Mouse (Mus musculus) forebrain, postnatal 0 days (tissue): ENCODE results near the gene Fsd1l. TPM values are rescaled to one million over a fixed set of nuclear protein-coding genes. Genes with fewer than 3 reads are reported as not detected.
"Not testable (repeated sequence)": the region's sequence is repeated elsewhere in the genome, so short reads cannot be mapped to it uniquely, and the experiment has no call there.

Source experiments
- ATAC-seq: fragments of 200-750 bp; cut with Nextera tagmentation; 2 replicates; pipeline ENCODE4 v1.8.0; 2017; ENCODE audit warnings: mild to moderate bottlenecking, moderate library complexity
- DNase-seq: peaks from one replicate; pipeline ENCODE4 v3.0.0-alpha.2; 2015
- H3K27ac ChIP-seq: fragments of 300-500 bp; sonication (generic); 2 replicates; pipeline ENCODE4 v1.5.1; 2014; ENCODE audit warnings: low read depth, mild to moderate bottlenecking, antibody characterized with exemption, low read length, moderate library complexity, mixed read lengths
- H3K27me3 ChIP-seq: fragments of 300-500 bp; sonication (generic); 2 replicates; pipeline ENCODE4 v1.6.1; 2014; ENCODE audit warnings: mild to moderate bottlenecking, low read length, mixed read lengths; ENCODE audit not compliant: insufficient read depth
- H3K36me3 ChIP-seq: fragments of 300-500 bp; sonication (generic); 2 replicates; pipeline ENCODE4 v1.6.1; 2014; ENCODE audit warnings: mild to moderate bottlenecking, moderate library complexity; ENCODE audit not compliant: insufficient read depth
- H3K4me1 ChIP-seq: fragments of 300-500 bp; sonication (generic); 2 replicates; pipeline ENCODE4 v1.6.1; 2014; ENCODE audit warnings: antibody characterized with exemption; ENCODE audit not compliant: insufficient read depth
- H3K4me2 ChIP-seq: fragments of 300-500 bp; sonication (generic); 2 replicates; pipeline ENCODE4 v1.6.1; 2014; ENCODE audit warnings: low read depth, mild to moderate bottlenecking, moderate library complexity
- H3K4me3 ChIP-seq: fragments of 300-500 bp; sonication (generic); 2 replicates; pipeline ENCODE4 v1.5.1; 2014; ENCODE audit warnings: low read depth, low read length, mixed read lengths
- H3K9ac ChIP-seq: fragments of 300-500 bp; sonication (generic); 2 replicates; pipeline ENCODE4 v1.6.1; 2014; ENCODE audit warnings: mild to moderate bottlenecking
- H3K9me3 ChIP-seq: fragments of 300-500 bp; sonication (generic); 2 replicates; pipeline ENCODE4 v1.6.1; 2016; ENCODE audit warnings: low read length
- CTCF ChIP-seq: sonication (generic); IDR thresholded peaks from 2 replicates; pipeline ENCODE4 v1.5.1; 2016; ENCODE audit warnings: antibody characterized with exemption, control low read depth, low read depth
- WGBS: fragments of 180-500 bp; shearing (Covaris S2); extraction: QIAGEN DNeasy Blood & Tissue Kit; methylation state at CpG from one replicate; pipeline ENCODE4 v1.1.7; 2014; 5-methylcytosine and 5-hydroxymethylcytosine counted together
- polyA plus RNA-seq: library from polyadenylated mRNA; unstranded; fragments of >200 nt; fragmentation: Nextera tagmentation; extraction: Ambion mirVana; gene quantifications from 2 replicates; pipeline ENCODE4 v1.2.1, GENCODE M21; 2015
- total RNA-seq: library from RNA; depleted of rRNA; stranded (reverse); fragments of >200 nt; gene quantifications from 2 replicates; pipeline ENCODE4 v1.2.3, GENCODE M21; 2014

The Fsd1l gene
- total and polyA plus RNA-seq, 2 experiments from 2014 or later, result 17.9 to 48.8 TPM

DNA sequence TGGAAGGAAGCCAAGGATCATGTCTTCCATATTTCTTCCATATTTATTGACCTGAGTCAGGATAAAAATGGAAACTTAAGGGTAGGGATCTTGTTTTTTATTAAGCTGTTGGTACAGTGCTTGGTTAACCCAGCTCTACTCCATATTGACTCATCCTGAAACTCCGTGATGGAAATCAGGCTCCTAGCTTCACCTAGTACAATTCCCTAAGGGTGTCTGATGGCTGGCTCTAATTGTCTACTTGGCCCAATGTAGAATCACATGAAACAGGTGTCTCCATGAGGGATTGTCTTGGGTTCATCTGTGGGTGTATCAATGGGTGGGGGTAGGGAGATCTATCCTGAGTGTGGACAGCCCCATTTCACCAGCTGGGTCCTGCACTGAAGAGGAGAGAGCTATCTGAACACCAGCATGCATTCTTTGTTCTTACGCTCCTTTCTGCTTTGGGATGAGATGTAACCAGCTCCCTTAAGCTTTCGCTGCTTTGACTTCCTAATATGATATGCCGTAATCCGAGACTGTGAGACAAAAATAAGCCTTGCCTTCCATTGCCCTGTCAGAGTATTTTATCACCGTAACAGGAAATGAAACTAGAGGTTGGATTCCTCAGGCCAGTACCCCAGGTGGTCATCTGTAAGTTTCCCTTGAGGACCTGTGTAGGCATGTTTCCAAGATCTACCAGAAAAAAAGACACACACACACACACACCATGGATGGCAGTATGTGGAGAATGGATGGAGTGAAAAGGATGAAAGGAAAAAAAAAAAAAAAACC lies 79.5 kb downstream of the Fsd1l start:
- no peak for TF ChIP-seq CTCF
- DNase-seq (no peak), ATAC-seq (no peak)
- no peak overlapping the region for H3K9ac ChIP-seq
- WGBS, result 92% methylated on average over 6 of the region's 6 CpGs
- no peak overlapping the region for H3K4me2 ChIP-seq
- no peaks in the 10 kb centered on the region for H3K27me3 ChIP-seq
- H3K27ac ChIP-seq, result no peak overlapping the region
- H3K4me1 ChIP-seq, result peaks cover 8% of the 10 kb centered on the region; the same call in 1 of the 2 replicates
- H3K9me3 ChIP-seq, result no peaks in the 10 kb centered on the region
- H3K36me3 ChIP-seq, result no peaks in the 10 kb centered on the region
- H3K4me3 ChIP-seq, result no peak overlapping the region

GRCm38 (mm10) chr4:53713704-53714050 lies 82.4 kb downstream of the Fsd1l start, which contains the start of gene Fktn:
TSS of gene Fktn (plus strand) at chr4:53713998.
- ATAC-seq (peak; percentile 87), DNase-seq (no peak)
- Histone ChIP-seq H3K4me2 (peak within 1 kb of the TSS; percentile 85), H3K9ac (peak within 1 kb of the TSS; percentile 91), H3K36me3 (no peaks in the 10 kb centered on the region), H3K4me1 (peaks cover 8% of the 10 kb centered on the region; the same call in 1 of the 2 replicates), H3K27me3 (no peaks in the 10 kb centered on the region), H3K4me3 (peak within 1 kb of the TSS; percentile 76), H3K27ac (peak within 1 kb of the TSS; percentile 92), H3K9me3 (no peaks in the 10 kb centered on the region)
- no peak for TF ChIP-seq CTCF
- WGBS, result 10% methylated on average over 7 of the region's 7 CpGs

DNA sequence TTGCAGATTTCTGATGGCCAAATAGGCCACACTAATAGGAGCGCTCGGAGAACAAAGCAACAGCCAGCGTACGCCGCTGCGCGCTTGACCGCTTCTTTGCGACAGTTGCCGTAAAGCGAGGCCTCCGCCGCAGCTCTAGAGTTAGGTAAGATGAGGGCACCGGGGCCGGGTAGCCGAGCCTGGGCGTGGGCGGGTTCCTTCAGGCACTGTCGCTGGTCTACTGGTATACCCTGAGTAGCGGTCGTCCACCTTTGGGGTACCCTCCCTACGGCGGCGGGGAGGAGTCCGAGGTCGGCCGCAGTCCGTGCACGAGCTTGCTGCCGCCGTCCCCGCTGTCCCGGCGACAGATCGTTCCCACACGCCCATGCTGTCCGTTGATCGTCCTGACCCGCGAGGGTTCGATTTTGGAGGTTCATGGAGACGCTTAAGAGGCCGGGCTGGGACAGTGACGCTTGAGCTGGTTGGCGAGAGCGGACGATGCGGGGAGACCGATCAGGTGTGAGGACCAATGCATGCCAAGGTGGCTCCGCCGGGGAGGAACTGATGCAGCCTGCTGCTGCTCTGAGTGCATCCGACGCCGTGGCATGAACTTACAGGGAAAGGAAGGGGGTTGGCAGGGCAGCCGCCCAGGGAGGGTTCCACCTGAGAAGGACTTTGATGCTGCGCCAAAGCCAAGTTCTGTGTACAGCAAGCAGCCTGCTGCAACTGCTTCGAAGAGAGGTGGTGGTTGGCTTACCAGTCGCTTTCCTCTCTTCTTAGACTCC lies 83.0 kb downstream of the Fsd1l start:
- Histone ChIP-seq H3K27me3 (no peaks in the 10 kb centered on the region), H3K27ac (peak overlapping the region; percentile 92), H3K9me3 (no peaks in the 10 kb centered on the region), H3K4me2 (peak overlapping the region; percentile 85), H3K36me3 (no peaks in the 10 kb centered on the region), H3K9ac (peak overlapping the region; percentile 91), H3K4me3 (peak overlapping the region; percentile 76), H3K4me1 (peaks cover 8% of the 10 kb centered on the region; the same call in 1 of the 2 replicates)
- TF ChIP-seq CTCF, result no peak
- ATAC-seq (peak; percentile 95), DNase-seq (peak; percentile 96)
- WGBS, result 3% methylated on average over 58 of the region's 58 CpGs

DNA sequence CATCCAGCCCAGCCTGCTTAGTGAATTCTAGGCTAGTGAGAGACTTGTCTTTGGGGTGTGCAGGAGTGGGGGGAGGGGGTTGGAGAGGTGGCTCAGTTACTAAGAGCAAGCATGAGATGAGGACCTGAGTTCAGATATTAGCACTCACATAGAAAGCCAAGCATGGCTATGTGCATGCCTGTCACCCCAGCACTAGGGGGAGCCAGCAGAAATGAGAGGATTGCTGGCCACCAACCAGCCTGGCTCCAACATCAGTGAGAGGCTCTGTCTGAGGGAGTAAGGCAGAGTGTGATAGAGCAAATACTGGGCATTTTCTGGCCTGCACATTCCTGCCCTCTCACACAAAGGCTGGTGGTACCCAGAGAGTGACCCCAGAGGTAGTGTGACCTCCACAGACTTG lies 84.7 kb downstream of the Fsd1l start:
- TF ChIP-seq CTCF, result peak; percentile 42
- H3K9me3 ChIP-seq, result no peaks in the 10 kb centered on the region
- DNase-seq, result no peak
- no peak overlapping the region for H3K4me2 ChIP-seq
- H3K36me3 ChIP-seq, result 0 out of 2 replicates have a peak, but pooled peaks cover 2% of the 10 kb centered on the region
- no peak for ATAC-seq
- no peaks in the 10 kb centered on the region for H3K27me3 ChIP-seq
- H3K9ac ChIP-seq, result no peak overlapping the region
- H3K4me1 ChIP-seq, result peaks cover 8% of the 10 kb centered on the region; the same call in 1 of the 2 replicates
- no peak overlapping the region for H3K4me3 ChIP-seq
- H3K27ac ChIP-seq, result no peak overlapping the region

- TF ChIP-seq CTCF, result no peak
- 86% methylated on average over 4 of the region's 4 CpGs for WGBS
- H3K4me2 ChIP-seq, result no peak overlapping the region
- H3K4me3 ChIP-seq, result no peak overlapping the region
- no peak for DNase-seq
- no peak overlapping the region for H3K9ac ChIP-seq
- H3K4me1 ChIP-seq, result peaks cover 8% of the 10 kb centered on the region; the same call in 1 of the 2 replicates
- 0 out of 2 replicates have a peak, but pooled peaks cover 5% of the 10 kb centered on the region for H3K36me3 ChIP-seq
- ATAC-seq, result no peak
- H3K9me3 ChIP-seq, result no peaks in the 10 kb centered on the region
- H3K27me3 ChIP-seq, result no peaks in the 10 kb centered on the region
- H3K27ac ChIP-seq, result no peak overlapping the region
Measured at GRCm38 (mm10) chr4:53717546-53717945, 86.3 kb downstream of the Fsd1l start.

- no peak for ATAC-seq
- WGBS, result 84% methylated on average over 5 of the region's 5 CpGs
Measured at GRCm38 (mm10) chr4:53718261-53718660, 87.0 kb downstream of the Fsd1l start.

DNA sequence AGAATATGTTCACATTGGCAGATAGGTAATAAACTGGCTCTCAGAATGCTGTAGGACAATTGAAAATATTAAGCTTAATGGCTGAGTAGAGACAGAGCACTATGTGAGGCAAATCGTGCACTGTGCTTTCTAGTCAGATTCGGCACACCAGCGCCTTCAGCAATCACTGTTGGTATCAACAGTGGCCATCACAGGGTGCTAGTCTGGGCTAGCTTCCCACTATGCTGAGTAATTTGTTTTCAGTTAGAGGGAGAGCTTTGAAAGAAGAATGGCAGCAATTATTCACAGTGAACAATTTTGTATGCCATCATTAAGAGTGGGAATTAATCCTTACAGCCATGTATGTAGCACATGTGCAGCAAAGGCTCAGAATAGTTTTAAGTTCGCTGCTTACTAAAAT lies 91.2 kb downstream of the Fsd1l start:
- peak; percentile 80 for ATAC-seq
- peak; percentile 37 for DNase-seq
- Histone ChIP-seq H3K4me3 (no peak overlapping the region), H3K4me1 (no peaks in the 10 kb centered on the region), H3K36me3 (peaks cover 11% of the 10 kb centered on the region; the same call in 1 of the 2 replicates), H3K27me3 (no peaks in the 10 kb centered on the region), H3K27ac (no peak overlapping the region), H3K9ac (no peak overlapping the region), H3K4me2 (no peak overlapping the region), H3K9me3 (no peaks in the 10 kb centered on the region)
- no peak for TF ChIP-seq CTCF
- WGBS, result 31% methylated on average over 4 of the region's 4 CpGs

More at GRCm38 (mm10) chr4:53718261-53718660, 87.0 kb downstream of the Fsd1l start:
- DNase-seq, result no peak
- no peaks in the 10 kb centered on the region for H3K27me3 ChIP-seq
- TF ChIP-seq CTCF, result no peak
- H3K9ac ChIP-seq, result no peak overlapping the region
- no peak overlapping the region for H3K27ac ChIP-seq
- no peak overlapping the region for H3K4me3 ChIP-seq
- no peaks in the 10 kb centered on the region for H3K9me3 ChIP-seq
- H3K36me3 ChIP-seq, result 0 out of 2 replicates have a peak, but pooled peaks cover 5% of the 10 kb centered on the region
- peaks cover 8% of the 10 kb centered on the region; the same call in 1 of the 2 replicates for H3K4me1 ChIP-seq
- H3K4me2 ChIP-seq, result no peak overlapping the region

DNA sequence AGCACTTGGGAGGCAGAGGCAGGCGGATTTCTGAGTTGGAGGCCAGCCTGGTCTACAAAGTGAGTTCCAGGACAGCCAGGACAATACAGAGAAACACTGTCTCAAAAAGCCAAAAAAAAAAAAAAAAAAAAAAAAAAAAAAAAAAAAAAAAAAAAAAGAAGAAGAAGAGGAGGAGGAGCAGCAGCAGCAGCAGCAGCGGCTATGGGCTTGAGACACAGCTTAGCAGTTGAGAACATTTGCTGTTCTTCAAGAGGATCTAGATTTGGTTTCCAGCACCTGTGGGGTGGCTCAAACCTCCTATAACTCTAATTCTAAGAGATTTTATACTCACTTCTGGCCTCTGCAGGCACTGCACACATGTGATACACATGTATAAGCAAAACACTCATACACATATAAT lies 94.8 kb downstream of the Fsd1l start:
- not testable (repeated sequence) for H3K27ac ChIP-seq, H3K4me2 ChIP-seq, H3K4me1 ChIP-seq, DNase-seq, H3K27me3 ChIP-seq, H3K9me3 ChIP-seq, H3K4me3 ChIP-seq, ATAC-seq, H3K9ac ChIP-seq
- 92% methylated on average over 2 of the region's 2 CpGs for WGBS
- H3K36me3 ChIP-seq, result peaks cover 27% of the 10 kb centered on the region; the same call in 1 of the 2 replicates
